Mouse (Mus musculus) testis, adult 2 months (tissue): Measurements from ENCODE around the gene Colgalt2.

ENCODE experiments used
- CTCF ChIP-seq: fragments of 200-500 bp; IDR thresholded peaks from 2 replicates; pipeline ENCODE4 v1.5.1; 2012; ENCODE audit warnings: low read depth, mild to moderate bottlenecking, inconsistent platforms, low read length, moderate library complexity; ENCODE audit not compliant: control insufficient read depth, insufficient read depth, insufficient replicate concordance
- POLR2A ChIP-seq: fragments of 200-500 bp; IDR thresholded peaks from 2 replicates; pipeline ENCODE4 v1.6.1; 2012; ENCODE audit warnings: low read depth, mild to moderate bottlenecking, inconsistent platforms, low read length, moderate library complexity; ENCODE audit not compliant: control insufficient read depth

GRCm38 (mm10) chr1:152386188-152386835 lies 13.3 kb upstream of the Colgalt2 start, which contains the start of gene Tsen15:
- no peak for TF ChIP-seq CTCF
- peak; percentile 77 for TF ChIP-seq POLR2A
